Mouse (Mus musculus) layer of hippocampus, adult 9-10 months (tissue): ENCODE measurements around the gene Pigx.

Experiments
- DNase-seq: peaks from one replicate; pipeline ENCODE4 v3.0.0; 2022; ENCODE audit warnings: low spot score

The Pigx gene

DNA sequence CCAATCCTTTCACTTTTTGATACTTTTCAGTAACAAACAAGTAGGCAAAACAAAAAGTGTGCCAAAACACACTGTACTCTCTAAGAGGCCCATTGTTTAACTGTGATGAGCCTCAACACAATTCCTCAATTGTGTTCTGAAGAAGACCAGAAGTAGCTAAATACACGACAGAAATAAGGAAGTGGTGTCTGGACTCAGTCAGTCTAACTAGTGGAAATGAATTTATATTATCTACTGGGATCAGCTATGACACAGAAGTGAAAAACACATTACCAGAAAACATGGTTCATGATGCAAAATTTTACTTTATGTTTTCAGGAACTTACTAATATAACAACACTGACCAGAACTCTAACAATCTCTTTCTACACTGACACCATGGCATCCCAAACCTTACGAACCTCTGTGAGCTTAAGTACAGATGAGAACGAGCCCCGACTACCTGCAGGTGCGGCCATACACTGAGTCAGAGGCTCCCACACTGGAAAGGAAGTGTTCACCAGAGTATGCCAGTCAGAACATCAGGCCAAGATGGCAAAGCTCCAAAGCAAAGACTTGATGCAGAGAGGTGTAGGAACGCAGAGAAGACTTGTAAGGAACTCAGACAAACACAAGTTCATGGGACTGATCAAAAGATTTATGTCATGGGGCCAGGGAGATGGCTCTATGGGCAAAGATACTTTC is 39.6 kb downstream of the Pigx start:
- no peak for DNase-seq

DNA sequence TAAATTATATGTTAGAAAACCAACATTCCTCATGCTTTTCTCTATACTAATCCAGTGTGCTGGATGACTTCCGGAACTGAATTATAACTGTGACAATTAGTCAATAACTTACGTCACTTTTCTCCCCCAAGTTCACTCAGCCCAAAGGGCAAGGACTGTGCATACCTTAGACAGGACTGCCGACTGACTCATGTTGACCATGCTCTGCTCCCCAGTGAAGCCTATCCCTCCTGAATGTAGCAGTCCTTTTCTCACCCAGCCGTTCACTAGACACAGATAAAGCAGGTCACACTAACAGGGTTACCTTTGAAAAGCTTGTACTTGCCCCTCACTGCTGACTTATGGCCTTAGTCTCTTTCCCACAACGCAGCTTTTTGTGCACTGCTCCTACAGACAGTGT is 40.7 kb downstream of the Pigx start:
- DNase-seq = no peak

GRCm38 (mm10) chr16:32042367-32042766 is 57.2 kb downstream of the Pigx start:
- DNase-seq = no peak
